Mouse (Mus musculus) inflammation-experienced regulatory T-cells, adult 16 weeks (primary cell): ENCODE data around the gene Ceacam5. TPM values are rescaled to one million over a fixed set of nuclear protein-coding genes. Genes with fewer than 3 reads are reported as not detected.

Source experiments
- polyA plus RNA-seq: library from polyadenylated mRNA; unstranded; fragments of 100-300 nt; shearing (Covaris generic); gene quantifications from one replicate; pipeline ENCODE4 v1.2.1, GENCODE M21; 2017

Ceacam5 gene
- not detected for polyA plus RNA-seq

DNA sequence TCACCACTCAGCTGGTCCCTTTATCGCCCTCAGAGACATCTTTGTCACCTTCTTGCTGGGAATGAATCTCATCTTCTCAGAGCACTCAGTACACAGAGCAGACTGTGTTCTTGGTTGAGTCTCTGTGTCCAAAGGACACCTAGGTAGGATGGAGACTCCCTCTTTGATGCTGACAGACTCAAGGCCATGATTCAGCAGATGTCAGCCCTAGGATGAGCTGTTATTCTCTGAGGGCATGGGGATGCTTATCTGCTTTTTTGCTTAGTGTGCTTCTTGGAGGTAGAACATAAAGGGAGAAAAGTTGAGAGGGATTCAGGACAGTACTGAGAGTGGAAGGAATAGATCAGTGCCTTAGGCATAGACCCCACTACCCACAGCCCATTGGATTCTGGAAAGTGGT lies at the start of gene Ceacam5:
Ceacam5 (plus strand) TSS at position 301 of the 400 bp plus-strand sequence.

Other genes starting within 250 kb of the Ceacam5 start
- not detected for gene Ceacam14, start 99.4 kb downstream of the Ceacam5 start, polyA plus RNA-seq
- not detected for gene Gm5155, start 158.5 kb downstream of the Ceacam5 start, polyA plus RNA-seq